Mouse (Mus musculus): ENCODE data around the gene Gldc.
A peak's percentile ranks its signal among the peaks of the same experiment; 100 is the strongest.

The Gldc gene

DNA sequence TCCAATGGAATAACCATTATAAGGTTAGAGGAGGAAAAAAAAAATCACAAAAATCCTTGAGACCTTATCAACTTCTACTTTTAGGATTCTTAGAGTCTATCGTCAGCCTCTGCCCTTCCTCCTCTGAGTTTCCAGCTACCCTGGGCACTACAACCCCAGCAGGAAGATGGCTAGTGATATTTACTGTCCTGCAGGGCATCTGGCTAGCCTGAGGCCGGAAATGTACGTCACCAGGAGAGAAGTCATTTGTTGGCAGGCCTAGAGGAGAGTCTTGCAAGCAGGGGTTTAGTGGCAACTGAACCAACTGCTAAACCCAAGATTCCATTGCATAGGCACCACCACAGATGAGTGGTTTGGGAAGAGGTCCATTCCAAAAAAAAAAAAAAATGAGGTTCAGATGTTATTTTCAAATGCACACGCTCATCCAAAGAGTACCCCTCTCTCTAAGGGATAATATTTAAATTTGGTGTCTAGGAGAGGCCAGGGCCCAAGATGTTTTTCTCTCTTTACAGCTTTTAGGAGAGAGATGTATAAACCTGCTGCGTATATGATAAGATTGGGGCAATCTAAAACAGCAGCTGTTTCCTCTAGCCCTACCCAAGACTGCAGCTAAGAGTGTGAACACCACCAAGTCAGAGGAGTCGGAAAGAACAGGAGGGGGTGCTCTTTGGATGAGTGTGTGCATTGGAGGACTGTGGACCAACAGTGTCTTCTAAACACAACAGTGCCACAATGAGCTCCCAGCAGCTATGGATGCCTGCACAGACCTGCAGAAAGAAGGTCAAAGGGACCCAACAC is 70.0 kb downstream of the Gldc start:
- no peak for DNase-seq (ENCODE audit: low spot score)

DNA sequence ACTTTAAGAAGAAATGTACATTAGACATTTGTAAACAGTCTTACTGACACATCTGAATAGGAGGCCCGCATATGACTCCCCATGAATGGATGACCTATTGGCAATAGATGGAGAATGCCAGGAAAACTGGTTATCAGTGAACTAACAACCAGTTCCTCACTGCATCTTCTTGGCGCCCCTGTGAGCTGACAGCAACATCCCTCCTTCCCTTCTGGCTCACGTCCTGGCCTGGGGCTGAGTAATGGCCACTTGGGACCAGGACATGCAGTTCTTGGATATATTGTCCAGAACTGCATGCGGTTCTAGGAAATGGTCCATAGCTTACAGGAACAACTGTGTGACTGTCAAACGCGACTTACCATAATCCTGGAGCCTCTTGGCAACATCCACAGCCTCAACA is 72.6 kb downstream of the Gldc start:
- DNase-seq (ENCODE audit: low spot score) = no peak

DNA sequence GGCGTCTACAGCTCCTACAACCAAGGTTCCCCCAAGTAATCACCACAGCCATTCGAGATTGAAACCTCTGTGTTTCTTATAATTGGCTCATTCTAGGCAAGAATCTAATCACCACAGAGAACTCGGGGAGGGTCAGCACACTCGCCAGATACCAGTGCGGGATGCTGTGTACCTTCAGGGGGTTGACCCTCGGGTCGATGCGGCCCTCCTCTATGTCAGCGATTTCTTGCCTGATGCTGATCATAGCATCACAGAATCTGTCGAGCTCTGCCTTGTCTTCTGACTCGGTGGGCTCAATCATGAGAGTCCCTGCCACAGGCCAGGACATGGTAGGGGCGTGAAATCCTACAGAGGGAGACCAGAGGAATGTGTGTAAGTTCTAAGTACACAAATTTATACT is 74.7 kb downstream of the Gldc start:
- no peak for DNase-seq (ENCODE audit: low spot score)

DNA sequence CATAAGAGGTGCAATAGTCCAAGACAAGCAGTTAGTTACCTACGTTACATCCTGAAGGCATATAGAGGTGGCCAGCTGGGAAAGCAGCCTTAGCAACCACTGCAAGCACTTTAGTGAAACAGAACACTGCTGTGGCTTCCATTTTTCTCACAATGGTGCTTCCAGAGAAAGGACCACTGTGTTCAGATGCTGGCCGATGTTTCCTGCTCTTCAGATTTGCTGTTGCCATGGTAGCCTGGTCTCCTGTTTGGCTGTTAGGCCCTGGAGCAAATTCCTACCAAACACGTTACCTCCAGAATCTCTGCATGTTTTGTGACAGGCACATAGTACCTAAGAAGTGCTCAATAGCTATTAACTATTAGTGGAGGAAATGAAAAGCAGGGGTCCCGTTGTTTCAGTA is 78.2 kb downstream of the Gldc start:
- DNase-seq (ENCODE audit: low spot score) = no peak

DNA sequence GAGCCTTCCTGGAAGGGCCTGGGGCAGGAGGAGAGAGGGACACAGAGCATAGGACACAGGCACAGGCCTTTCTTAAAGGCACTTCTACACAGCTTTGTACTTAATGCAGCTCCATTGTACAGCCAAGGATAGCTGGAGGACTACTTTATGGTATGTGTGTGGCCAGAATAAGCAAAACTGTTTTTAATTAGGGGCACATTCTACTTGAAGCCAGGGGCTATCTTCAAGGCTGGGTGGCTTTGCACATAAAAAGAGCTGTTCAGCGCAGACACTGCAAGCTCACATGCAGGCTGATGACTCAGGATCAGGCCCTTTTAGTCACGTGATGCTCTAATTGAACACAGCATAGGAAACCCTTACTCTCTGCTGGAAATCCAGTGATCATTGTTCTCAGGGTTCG is 79.0 kb downstream of the Gldc start:
- DNase-seq (ENCODE audit: low spot score) = peak; percentile 58

DNA sequence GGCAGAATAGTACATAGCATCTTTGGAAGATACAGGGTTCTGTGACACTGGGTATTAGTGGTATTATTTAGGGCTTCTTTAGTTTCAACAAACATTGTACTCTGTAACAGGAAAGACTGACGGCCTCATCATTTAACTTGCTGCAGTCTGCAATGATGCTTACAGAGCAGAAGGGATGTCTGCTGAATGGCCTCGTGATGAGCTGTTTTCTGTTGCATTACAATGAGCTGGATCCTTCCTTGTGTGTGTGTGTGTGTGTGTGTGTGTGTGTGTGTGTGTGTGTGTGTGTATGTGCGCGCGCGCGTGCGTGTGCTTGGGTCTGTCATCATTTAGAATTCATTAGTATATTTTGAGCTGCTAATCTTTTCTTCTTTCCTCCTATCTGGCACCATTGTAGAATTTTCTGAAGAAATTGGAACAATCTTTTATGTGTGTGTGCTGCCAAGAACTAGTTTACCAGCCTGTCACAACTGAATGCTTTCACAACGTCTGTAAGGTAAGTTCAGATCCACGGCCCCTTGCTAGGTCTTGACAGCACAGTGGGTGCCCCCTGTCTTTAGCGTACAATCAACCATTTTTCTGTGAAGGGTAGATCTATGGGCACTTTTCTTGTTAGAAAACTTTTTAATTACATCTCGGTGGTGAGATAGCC is 83.5 kb downstream of the Gldc start:
- DNase-seq (ENCODE audit: low spot score) = no peak

DNA sequence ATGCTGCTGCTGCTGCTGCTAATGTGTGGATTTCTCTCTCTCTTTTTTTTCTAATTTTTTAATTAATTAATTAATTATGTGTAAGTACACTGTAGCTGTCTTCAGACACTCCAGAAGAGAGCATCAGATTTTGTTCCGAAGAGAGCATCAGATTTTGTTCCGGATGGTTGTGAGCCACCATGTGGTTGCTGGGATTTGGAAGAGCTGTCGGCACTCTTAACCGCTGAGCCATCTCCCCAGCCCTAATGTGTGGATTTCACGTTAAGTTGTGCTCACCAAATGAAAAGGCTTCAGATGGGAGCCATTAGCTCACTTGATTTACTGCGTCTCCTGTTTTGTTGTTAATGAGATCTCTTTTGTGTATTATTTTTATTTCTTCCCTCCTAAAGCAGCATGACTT is 85.1 kb downstream of the Gldc start:
- DNase-seq (ENCODE audit: low spot score) = no peak

DNA sequence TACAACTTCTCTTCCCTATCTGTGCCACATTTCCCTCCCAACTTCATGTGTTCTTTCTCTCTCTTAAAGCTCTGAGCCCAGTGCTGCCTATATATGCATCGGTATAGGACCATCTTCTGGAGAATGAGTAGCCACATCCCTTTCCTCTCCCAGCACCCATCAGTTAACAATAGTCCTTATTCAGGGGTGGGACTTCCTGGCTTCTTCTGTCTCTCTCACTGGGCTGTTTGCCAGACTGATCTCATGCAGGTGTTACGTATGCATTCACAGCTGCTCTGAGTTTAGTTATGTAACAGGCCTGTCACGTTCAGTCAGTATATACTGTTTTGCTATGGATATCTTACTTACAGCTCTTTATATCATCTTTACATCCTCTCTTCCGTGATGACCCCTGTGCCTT is 109.4 kb downstream of the Gldc start:
- no peak for DNase-seq (ENCODE audit: low spot score)

DNA sequence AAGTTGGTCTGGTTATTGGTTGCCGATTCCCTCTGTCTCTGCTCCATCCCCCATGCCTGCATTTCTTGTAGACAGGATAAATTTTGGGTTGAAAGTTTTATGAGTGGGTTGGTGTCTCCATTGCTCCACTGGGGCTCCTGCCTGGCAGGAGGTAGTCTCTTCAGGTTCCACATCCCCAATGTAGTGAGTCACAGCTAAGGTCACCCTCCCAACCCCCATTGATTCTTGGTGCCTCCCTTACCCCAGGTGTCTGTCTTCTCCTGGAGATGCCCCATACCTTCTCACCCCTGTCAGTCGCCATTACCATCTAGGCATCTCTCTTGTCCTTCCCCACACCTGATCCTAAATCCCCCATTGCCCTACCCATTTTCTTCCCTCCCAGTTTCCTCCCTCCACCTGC is 121.0 kb downstream of the Gldc start:
- DNase-seq (ENCODE audit: low spot score) = no peak

DNA sequence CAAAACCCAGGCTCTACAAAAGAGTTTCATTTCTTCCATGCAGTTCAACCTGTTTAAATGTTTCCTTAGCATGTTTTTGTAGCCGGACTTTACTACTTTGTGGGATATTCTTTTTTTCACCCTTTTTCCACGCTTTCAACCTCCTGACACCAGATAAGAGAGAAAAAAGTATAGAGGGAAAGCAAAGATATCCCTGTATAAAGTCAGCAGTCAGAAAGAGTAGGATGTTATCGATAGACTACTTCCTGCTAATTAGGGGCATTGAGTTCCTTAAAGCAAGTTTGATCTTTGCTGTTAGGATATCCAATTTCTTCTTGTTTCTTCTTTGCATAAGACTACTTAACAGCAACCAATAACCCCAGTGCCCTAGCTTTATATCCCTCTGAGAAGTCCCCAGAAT is 123.8 kb downstream of the Gldc start:
- no peak for DNase-seq (ENCODE audit: low spot score)

DNA sequence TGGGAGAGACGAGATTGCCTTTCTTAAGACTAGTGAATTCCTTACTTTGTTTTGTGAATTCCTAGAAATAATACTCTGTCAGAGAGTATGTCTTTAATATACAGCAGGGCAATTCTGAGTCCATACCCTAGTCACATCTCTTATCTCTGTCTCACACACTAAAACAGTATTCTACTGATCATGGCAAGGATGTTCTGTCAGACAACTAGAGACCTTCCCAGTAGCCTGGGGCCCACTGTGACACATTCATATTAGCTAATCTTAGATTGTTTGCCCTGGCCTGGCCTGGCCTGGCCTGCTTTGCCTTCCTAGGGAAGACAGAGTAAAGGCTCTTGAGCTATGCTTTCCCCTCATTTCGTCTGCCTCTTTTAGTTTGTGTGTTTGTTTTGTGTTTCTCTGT is 124.6 kb downstream of the Gldc start:
- DNase-seq (ENCODE audit: low spot score) = no peak

Measured in embryo, embryonic 10.5 days (tissue).